Mouse (Mus musculus): Measurements from ENCODE around the gene Cdk1. TPM values are rescaled to one million over a fixed set of nuclear protein-coding genes. Genes with fewer than 3 reads are reported as not detected.

Gene Cdk1
- total and polyA plus RNA-seq, 3 experiments: 221 to 768 (median 244) TPM

- in situ Hi-C loops (cut with MboI; ENCODE audit: low pct_ligation_motif_present, low pct_unique_long_range_greater_than_20kb, low sequenced_read_pairs) (no loop called here), dilution Hi-C loops (cut with MboI; ENCODE audit: extremely low pct_ligation_motif_present, extremely low pct_unique_long_range_greater_than_20kb, low sequenced_read_pairs) (no loop called here)
- H3K79me2 ChIP-seq (replicated peaks; ENCODE audit: control insufficient read depth, extremely low read depth, insufficient read depth, poor library complexity, severe bottlenecking): no peaks in the 10 kb centered on the region
- no peaks in the 10 kb centered on the region for H3K9me3 ChIP-seq (replicated peaks; ENCODE audit: low read length)
- no peaks in the 10 kb centered on the region for H3K4me1 ChIP-seq (ENCODE audit: control insufficient read depth in 1 of 2, insufficient read depth in 2 of 2)
- peaks cover 5% of the 10 kb centered on the region for H3K27me3 ChIP-seq (replicated peaks)
- no peaks in the 10 kb centered on the region for H3K36me3 ChIP-seq (replicated peaks in 1 of 2; ENCODE audit: control insufficient read depth in 1 of 2, insufficient read depth in 1 of 2, low read length in 1 of 2)
- DNase-seq (ENCODE audit: extremely low read depth): no peak
- no peak overlapping the region for H3K4me2 ChIP-seq (ENCODE audit: insufficient read depth, low read depth, poor library complexity, severe bottlenecking)
- H3K27ac ChIP-seq (ENCODE audit: insufficient read depth, low read depth): no peak overlapping the region
- TF ChIP-seq USF2 (conservative IDR thresholded peaks at IDR 0.05; ENCODE audit: low read depth, low read length): no peak
- TF ChIP-seq E2F4 (IDR thresholded peaks at IDR 0.05; ENCODE audit: insufficient replicate concordance, low read depth, low read length): no peak
- no peak for TF ChIP-seq CHD2 (IDR thresholded peaks at IDR 0.05; ENCODE audit: low read length)
- no peak for TF ChIP-seq MXI1 (IDR thresholded peaks at IDR 0.05; ENCODE audit: low read depth, low read length)
- no peak for TF ChIP-seq SMC3 (IDR thresholded peaks at IDR 0.05; ENCODE audit: low read depth, low read length)
- no peak for TF ChIP-seq ETS1 (conservative IDR thresholded peaks at IDR 0.05; ENCODE audit: low read depth, low read length)
- no peak for TF ChIP-seq MEF2A (IDR thresholded peaks at IDR 0.05; ENCODE audit: borderline replicate concordance, low read depth, low read length)
- no peak for TF ChIP-seq CHD1 (IDR thresholded peaks at IDR 0.05; ENCODE audit: low read depth, low read length)
- TF ChIP-seq ZMIZ1 (IDR thresholded peaks at IDR 0.05; ENCODE audit: low read depth, low read length): no peak
- TF ChIP-seq EP300 (IDR thresholded peaks at IDR 0.05; ENCODE audit: low read length): no peak
- no peak for TF ChIP-seq NRF1 (IDR thresholded peaks at IDR 0.05; ENCODE audit: low read depth, low read length)
- TF ChIP-seq POLR2AphosphoS2 (IDR thresholded peaks at IDR 0.05; ENCODE audit: low read depth, low read length): no peak
- no peak for TF ChIP-seq USF1 (IDR thresholded peaks at IDR 0.05; ENCODE audit: low read depth, low read length)
- no peak for TF ChIP-seq JUN (IDR thresholded peaks at IDR 0.05; ENCODE audit: insufficient read depth, low read depth, low read length)
- no peak for TF ChIP-seq RAD21 (IDR thresholded peaks at IDR 0.05; ENCODE audit: low read depth, low read length)
- no peak for TF ChIP-seq MYC (IDR thresholded peaks at IDR 0.05; ENCODE audit: low read depth, low read length)
- no peak for TF ChIP-seq ZC3H11A (IDR thresholded peaks at IDR 0.05; ENCODE audit: low read depth, low read length)
- no peak for TF ChIP-seq MAFK (IDR thresholded peaks at IDR 0.05; ENCODE audit: insufficient replicate concordance, low read length)
- no peak for TF ChIP-seq IRF4 (IDR thresholded peaks at IDR 0.05; ENCODE audit: low read depth, low read length)
- no peak overlapping the region for H3K9ac ChIP-seq (ENCODE audit: insufficient read depth, low read depth)
- H3K4me3 ChIP-seq (replicated peaks in 1 of 3; ENCODE audit: low read depth in 2 of 3, low read length in 2 of 3, poor library complexity in 1 of 3): no peak overlapping the region
These were observed 45.5 kb upstream of the Cdk1 start for GRCm38 (mm10) chr10:69398197-69398762.

DNA sequence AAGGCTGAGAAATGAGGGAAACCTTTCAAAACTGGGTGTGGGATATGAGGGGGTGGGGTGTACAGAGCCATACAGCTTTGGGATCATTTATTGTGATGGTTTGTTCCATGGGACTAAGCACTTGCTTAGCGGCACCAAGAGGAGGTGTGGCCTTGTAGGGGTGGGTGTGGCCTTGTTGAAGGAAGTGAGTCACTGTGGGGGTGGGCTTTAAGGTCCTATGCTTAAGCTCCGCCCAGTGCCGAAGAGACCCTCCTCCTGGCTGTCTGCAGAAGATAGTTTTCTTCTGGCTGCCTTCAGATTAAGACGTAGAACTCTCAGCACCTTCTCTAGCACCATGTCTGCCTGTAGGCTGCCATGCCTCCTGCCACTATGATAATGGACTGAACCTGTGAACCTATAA, 36.8 kb upstream of the Cdk1 start:
- Histone ChIP-seq H3K27ac (ENCODE audit: insufficient read depth, low read depth) (no peak overlapping the region), H3K4me2 (ENCODE audit: insufficient read depth, low read depth, poor library complexity, severe bottlenecking) (no peak overlapping the region), H3K9me3 (replicated peaks; ENCODE audit: low read length) (no peaks in the 10 kb centered on the region), H3K4me1 (ENCODE audit: control insufficient read depth in 1 of 2, insufficient read depth in 2 of 2) (no peaks in the 10 kb centered on the region), H3K27me3 (replicated peaks) (peaks cover 6% of the 10 kb centered on the region), H3K79me2 (replicated peaks; ENCODE audit: control insufficient read depth, extremely low read depth, insufficient read depth, poor library complexity, severe bottlenecking) (no peaks in the 10 kb centered on the region), H3K9ac (ENCODE audit: insufficient read depth, low read depth) (no peak overlapping the region), H3K4me3 (replicated peaks in 1 of 3; ENCODE audit: low read depth in 2 of 3, low read length in 2 of 3, poor library complexity in 1 of 3) (no peak overlapping the region), H3K36me3 (replicated peaks in 1 of 2; ENCODE audit: control insufficient read depth in 1 of 2, insufficient read depth in 1 of 2, low read length in 1 of 2) (no peaks in the 10 kb centered on the region)
- TF ChIP-seq MYC (IDR thresholded peaks at IDR 0.05; ENCODE audit: low read depth, low read length) (no peak), SMC3 (IDR thresholded peaks at IDR 0.05; ENCODE audit: low read depth, low read length) (no peak), RCOR1 (conservative IDR thresholded peaks at IDR 0.05; ENCODE audit: low read depth, low read length) (no peak)
- dilution Hi-C loops (cut with MboI; ENCODE audit: extremely low pct_ligation_motif_present, extremely low pct_unique_long_range_greater_than_20kb, low sequenced_read_pairs): no loop called here
- in situ Hi-C loops (cut with MboI; ENCODE audit: low pct_ligation_motif_present, low pct_unique_long_range_greater_than_20kb, low sequenced_read_pairs): no loop called here
- DNase-seq (ENCODE audit: extremely low read depth): no peak
